In genomic region chr6:120291396-120292009, GRCm38 (mm10) we compare ENCODE assay signal across 21 mouse cellular contexts. TPM values are rescaled to one million over a fixed set of nuclear protein-coding genes. Genes with fewer than 3 reads are reported as not detected.
"Had no signal": no experiment of that assay in that cellular context is flagged by ENCODE, and none has a peak within 500 bp of the region (broad histone marks: within the 10 kb centered on the region; RNA-seq: fewer than 3 reads in every experiment).

No protein-coding gene starts in this region.

- H3K36me3 ChIP-seq: kidney, embryonic 15.5 days; limb, embryonic 12.5 days; neural tube, embryonic 12.5 days had no signal

- DNase-seq: kidney, postnatal 14 days; liver; lung, adult 18-20 months; midbrain, embryonic 14.5 days; right cerebral cortex, postnatal 4 days; spleen, adult 18-20 months; thymus, adult 18-20 months; thymus, postnatal 14 days had no signal

- H3K9me3 ChIP-seq: kidney, embryonic 15.5 days; limb, embryonic 12.5 days; neural tube, embryonic 12.5 days had no signal

- H3K9ac ChIP-seq: kidney, embryonic 15.5 days; limb, embryonic 12.5 days; liver, embryonic 14.5 days; neural tube, embryonic 12.5 days had no signal

- H3K4me3 ChIP-seq: kidney, embryonic 15.5 days; left cerebral cortex, adult 2 months; limb, embryonic 12.5 days; neural tube, embryonic 12.5 days had no signal

- H3K27ac ChIP-seq: kidney, embryonic 15.5 days; left cerebral cortex, adult 2 months; limb, embryonic 12.5 days; liver, embryonic 14.5 days; neural tube, embryonic 12.5 days had no signal

- H3K4me2 ChIP-seq: kidney, embryonic 15.5 days; limb, embryonic 12.5 days; neural tube, embryonic 12.5 days had no signal

- H3K4me1 ChIP-seq: limb, embryonic 12.5 days had no signal

RNA-seq across cellular contexts. Expression of gene D330020A13Rik, which starts 2.7 kb away (rescaled TPM):
- total RNA-seq: layer of hippocampus, adult 8-10 months; layer of hippocampus, postnatal 14 days; left cerebral cortex, adult 2 months; left cerebral cortex, postnatal 14 days; megakaryocyte-erythroid progenitor cell, adult 5-6 weeks; neutrophil, adult 5-6 weeks had no signal
- polyA plus RNA-seq: large intestine, adult 2 months; liver, embryonic 14.5 days; lung, embryonic 16.5 days; stomach, embryonic 14.5 days had no signal

RNA-seq across cellular contexts. Expression of gene B4galnt3, which starts 2.9 kb away (rescaled TPM):
- total RNA-seq: megakaryocyte-erythroid progenitor cell, adult 5-6 weeks; neutrophil, adult 5-6 weeks had no signal
- polyA plus RNA-seq: midbrain, embryonic 14.5 days had no signal
